In genomic region chr17:93306121-93306520, GRCm38 (mm10) we compare ENCODE assay signal across 18 mouse cellular contexts.
DNase-seq lines count a peak whose midpoint lies in the region; ATAC-seq lines count a peak whose summit lies in the region.
"Had no signal": no experiment of that assay in that cellular context is flagged by ENCODE, and none has a peak within 500 bp of the region (broad histone marks: within the 10 kb centered on the region; RNA-seq: fewer than 3 reads in every experiment).

No protein-coding gene starts in this region.

- no peak overlapping the region for H3K27ac ChIP-seq in neural tube, embryonic 11.5 days (ENCODE audit: low read depth, low read length)
- no peak overlapping the region for H3K27ac ChIP-seq in neural tube, embryonic 15.5 days (replicated peaks)
- H3K27ac ChIP-seq in embryonic facial prominence, embryonic 10.5 days (replicated peaks) = no peak overlapping the region
- no peak overlapping the region for H3K27ac ChIP-seq in heart, embryonic 11.5 days (ENCODE audit: low read depth, low read length)
- H3K27ac ChIP-seq: embryonic facial prominence, embryonic 12.5 days; forebrain, embryonic 13.5 days; hindbrain, embryonic 12.5 days; midbrain, embryonic 12.5 days; neural tube, embryonic 13.5 days had no signal

- no peaks in the 10 kb centered on the region for H3K9me3 ChIP-seq in neural tube, embryonic 11.5 days (ENCODE audit: control insufficient read depth, low read length)
- H3K9me3 ChIP-seq in neural tube, embryonic 15.5 days (replicated peaks) = no peaks in the 10 kb centered on the region
- no peaks in the 10 kb centered on the region for H3K9me3 ChIP-seq in embryonic facial prominence, embryonic 10.5 days
- H3K9me3 ChIP-seq in heart, embryonic 11.5 days (replicated peaks; ENCODE audit: control insufficient read depth, low read length) = no peaks in the 10 kb centered on the region
- H3K9me3 ChIP-seq: embryonic facial prominence, embryonic 12.5 days; forebrain, embryonic 13.5 days; heart, embryonic 12.5 days; hindbrain, embryonic 12.5 days; midbrain, embryonic 12.5 days; neural tube, embryonic 13.5 days had no signal

- no peak overlapping the region for H3K4me3 ChIP-seq in neural tube, embryonic 11.5 days (ENCODE audit: low read depth, low read length)
- no peak overlapping the region for H3K4me3 ChIP-seq in neural tube, embryonic 15.5 days (replicated peaks)
- no peak overlapping the region for H3K4me3 ChIP-seq in embryonic facial prominence, embryonic 10.5 days
- no peak overlapping the region for H3K4me3 ChIP-seq in heart, embryonic 11.5 days (ENCODE audit: low read depth, low read length)
- H3K4me3 ChIP-seq: embryonic facial prominence, embryonic 12.5 days; forebrain, embryonic 13.5 days; heart, embryonic 12.5 days; hindbrain, embryonic 12.5 days; midbrain, embryonic 12.5 days; neural tube, embryonic 13.5 days had no signal

- peak; percentile 25 to 36 for DNase-seq in cerebellum, postnatal 10 days
- no peak for DNase-seq in cerebellum, adult 11 months
- peak; percentile 2 to 8 for DNase-seq in kidney, postnatal 4 days
- DNase-seq in kidney, postnatal 14 days = no peak
- DNase-seq in neural tube, embryonic 11.5 days (ENCODE audit: low spot score) = peak; percentile 22
- DNase-seq in embryonic facial prominence, embryonic 10.5 days (ENCODE audit: low spot score) = peak; percentile 12
- DNase-seq: cerebellum, adult 8-10 months; gastrocnemius, postnatal 10 days; liver, postnatal 0 days; right cerebral cortex, postnatal 14 days had no signal

- no peak for ATAC-seq in neural tube, embryonic 11.5 days (ENCODE audit: insufficient read depth, low FRiP score, low TSS enrichment)
- ATAC-seq in neural tube, embryonic 15.5 days (ENCODE audit: low FRiP score) = no peak
- no peak for ATAC-seq in heart, embryonic 11.5 days (replicated peaks; ENCODE audit: insufficient number of reproducible peaks, low FRiP score, low TSS enrichment)
- ATAC-seq: forebrain, embryonic 13.5 days; liver, postnatal 0 days had no signal

- H3K36me3 ChIP-seq in neural tube, embryonic 11.5 days (ENCODE audit: control insufficient read depth, insufficient read depth, low read length) = no peaks in the 10 kb centered on the region
- no peaks in the 10 kb centered on the region for H3K36me3 ChIP-seq in neural tube, embryonic 15.5 days
- no peaks in the 10 kb centered on the region for H3K36me3 ChIP-seq in embryonic facial prominence, embryonic 10.5 days (replicated peaks)
- H3K36me3 ChIP-seq in heart, embryonic 11.5 days (ENCODE audit: control insufficient read depth, insufficient read depth, low read length) = no peaks in the 10 kb centered on the region
- H3K36me3 ChIP-seq: embryonic facial prominence, embryonic 12.5 days; heart, embryonic 12.5 days; hindbrain, embryonic 12.5 days; midbrain, embryonic 12.5 days; neural tube, embryonic 13.5 days had no signal

- no peak overlapping the region for H3K9ac ChIP-seq in neural tube, embryonic 11.5 days (ENCODE audit: low read length)
- no peak overlapping the region for H3K9ac ChIP-seq in neural tube, embryonic 15.5 days (replicated peaks)
- H3K9ac ChIP-seq in heart, embryonic 11.5 days (ENCODE audit: low read depth, low read length) = no peak overlapping the region
- H3K9ac ChIP-seq: embryonic facial prominence, embryonic 12.5 days; forebrain, embryonic 13.5 days; heart, embryonic 12.5 days; hindbrain, embryonic 12.5 days; liver, postnatal 0 days; midbrain, embryonic 12.5 days; neural tube, embryonic 13.5 days had no signal

- 9% methylated on average over 1 of the region's 1 CpGs for WGBS in neural tube, embryonic 11.5 days
- WGBS in neural tube, embryonic 15.5 days = 7% methylated on average over 1 of the region's 1 CpGs
- WGBS in embryonic facial prominence, embryonic 10.5 days = 6% methylated on average over 1 of the region's 1 CpGs
- 16% methylated on average over 1 of the region's 1 CpGs for WGBS in heart, embryonic 11.5 days (ENCODE audit: insufficient replicate concordance)

- no peak overlapping the region for H3K4me2 ChIP-seq in neural tube, embryonic 11.5 days (ENCODE audit: low read depth)
- H3K4me2 ChIP-seq in neural tube, embryonic 15.5 days = no peak overlapping the region
- H3K4me2 ChIP-seq in heart, embryonic 11.5 days = no peak overlapping the region
- H3K4me2 ChIP-seq: embryonic facial prominence, embryonic 12.5 days; forebrain, embryonic 13.5 days; heart, embryonic 12.5 days; hindbrain, embryonic 12.5 days; midbrain, embryonic 12.5 days; neural tube, embryonic 13.5 days had no signal

- H3K4me1 ChIP-seq in neural tube, embryonic 11.5 days (ENCODE audit: control insufficient read depth, insufficient read depth, low read length) = no peaks in the 10 kb centered on the region
- H3K4me1 ChIP-seq in neural tube, embryonic 15.5 days = no peaks in the 10 kb centered on the region
- H3K4me1 ChIP-seq in embryonic facial prominence, embryonic 10.5 days = no peaks in the 10 kb centered on the region
- H3K4me1 ChIP-seq in heart, embryonic 11.5 days (ENCODE audit: control insufficient read depth, insufficient read depth, low read length) = no peaks in the 10 kb centered on the region
- H3K4me1 ChIP-seq: embryonic facial prominence, embryonic 12.5 days; forebrain, embryonic 13.5 days; heart, embryonic 12.5 days; hindbrain, embryonic 12.5 days; midbrain, embryonic 12.5 days had no signal

- no peaks in the 10 kb centered on the region for H3K27me3 ChIP-seq in neural tube, embryonic 11.5 days (ENCODE audit: control insufficient read depth, insufficient read depth, low read length)
- H3K27me3 ChIP-seq in neural tube, embryonic 15.5 days (replicated peaks) = no peaks in the 10 kb centered on the region
- H3K27me3 ChIP-seq in embryonic facial prominence, embryonic 10.5 days (replicated peaks; ENCODE audit: low read depth, poor library complexity, severe bottlenecking) = no peaks in the 10 kb centered on the region
- no peaks in the 10 kb centered on the region for H3K27me3 ChIP-seq in heart, embryonic 11.5 days (ENCODE audit: control insufficient read depth, insufficient read depth, low read length)
- H3K27me3 ChIP-seq: embryonic facial prominence, embryonic 12.5 days; forebrain, embryonic 13.5 days; heart, embryonic 12.5 days had no signal

Comparison
In these comparisons a context has a peak if more than half of its experiments do, and no peak if none do; other contexts are left out.
1. DNase-seq: peak in cerebellum, postnatal 10 days (2 of 2), kidney, postnatal 4 days (2 of 2), neural tube, embryonic 11.5 days (single experiment) and embryonic facial prominence, embryonic 10.5 days (single experiment); none in cerebellum, adult 11 months (single experiment) and kidney, postnatal 14 days (single experiment).